Mouse (Mus musculus) heart, postnatal 0 days (tissue): ENCODE measurements at regions not wholly inside any gene's neighbourhood (a gene's known extent, or its start where the extent isn't known, plus 50 kb on each side); places are given as distances from the start of the nearest gene placed in this dataset.
"Not testable (repeated sequence)": the region's sequence is repeated elsewhere in the genome, so short reads cannot be mapped to it uniquely, and the experiment has no call there.

Experiments
- CTCF ChIP-seq: IDR thresholded peaks from 2 replicates; pipeline ENCODE4 v1.5.1; 2016; ENCODE audit warnings: antibody characterized with exemption, control low read depth, low read depth
- EP300 ChIP-seq: IDR thresholded peaks from 2 replicates; pipeline ENCODE4 v1.6.1; 2016; ENCODE audit warnings: antibody characterized with exemption, low read depth

DNA sequence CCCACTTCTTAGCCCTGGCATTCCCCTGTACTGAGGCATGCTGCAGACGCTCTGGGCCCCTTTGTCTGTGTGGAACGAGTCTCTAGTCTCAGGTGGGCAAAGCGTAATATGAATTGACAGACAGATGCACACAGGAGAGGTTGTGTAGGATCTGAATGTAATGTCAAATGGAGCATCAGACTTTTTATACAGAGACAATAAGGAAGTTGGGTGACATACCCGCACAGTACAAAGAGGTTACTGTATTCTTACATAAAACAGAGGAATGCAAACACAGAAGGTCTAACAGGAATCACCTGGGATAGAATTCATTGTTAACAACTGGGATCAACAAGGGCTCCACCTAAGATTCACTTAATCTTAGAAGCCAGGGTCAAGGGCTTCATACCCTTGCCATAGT, 247.3 kb downstream of the Cdh9 start:
- TF ChIP-seq CTCF, EP300: not testable (repeated sequence)
